Comparison of ENCODE assay signal across 37 mouse cellular contexts in the genomic region with DNA sequence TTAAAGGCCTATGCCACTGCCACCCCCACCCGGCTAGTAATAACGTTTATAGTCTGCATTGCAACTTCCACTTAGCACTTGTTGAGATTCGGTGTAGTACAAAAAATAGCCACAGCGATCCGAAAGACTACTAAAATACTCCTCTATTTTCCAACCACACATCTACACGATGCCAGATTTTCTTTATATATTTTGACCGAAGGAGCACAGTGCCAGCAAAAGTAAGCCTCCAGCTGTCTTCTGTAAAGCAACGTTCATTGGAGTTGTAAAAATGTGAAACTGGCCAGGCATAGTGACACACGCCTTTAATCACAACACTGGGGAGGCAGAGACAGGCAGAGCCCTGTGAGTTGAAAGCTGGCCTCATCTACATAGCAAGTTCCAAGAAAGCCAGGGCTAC. TPM values are rescaled to one million over a fixed set of nuclear protein-coding genes. Genes with fewer than 3 reads are reported as not detected.
"Had no signal": no experiment of that assay in that cellular context is flagged by ENCODE, and none has a peak within 500 bp of the region (broad histone marks: within the 10 kb centered on the region; RNA-seq: fewer than 3 reads in every experiment).

No protein-coding gene starts in this region.

- H3K4me3 ChIP-seq: heart, embryonic 13.5 days; heart, embryonic 15.5 days; hindbrain, embryonic 13.5 days; hindbrain, embryonic 15.5 days; kidney, embryonic 15.5 days; limb, embryonic 13.5 days; limb, embryonic 15.5 days; liver, embryonic 12.5 days had no signal

- H3K4me2 ChIP-seq: heart, embryonic 11.5 days; heart, embryonic 13.5 days; heart, embryonic 15.5 days; hindbrain, embryonic 13.5 days; hindbrain, embryonic 15.5 days; kidney, embryonic 15.5 days; limb, embryonic 13.5 days; limb, embryonic 15.5 days; liver, embryonic 12.5 days had no signal

- H3K36me3 ChIP-seq: heart, embryonic 13.5 days; heart, embryonic 15.5 days; hindbrain, embryonic 13.5 days; hindbrain, embryonic 15.5 days; kidney, embryonic 15.5 days; limb, embryonic 13.5 days; limb, embryonic 15.5 days; liver, embryonic 12.5 days had no signal

- H3K9me3 ChIP-seq: heart, embryonic 13.5 days; heart, embryonic 15.5 days; hindbrain, embryonic 13.5 days; hindbrain, embryonic 15.5 days; kidney, embryonic 15.5 days; limb, embryonic 13.5 days; limb, embryonic 15.5 days; liver, embryonic 12.5 days had no signal

- H3K9ac ChIP-seq: heart, embryonic 13.5 days; heart, embryonic 15.5 days; hindbrain, embryonic 13.5 days; hindbrain, embryonic 15.5 days; kidney, embryonic 15.5 days; limb, embryonic 13.5 days; limb, embryonic 15.5 days; liver, embryonic 12.5 days had no signal

- H3K27ac ChIP-seq: heart, embryonic 13.5 days; heart, embryonic 15.5 days; hindbrain, embryonic 13.5 days; hindbrain, embryonic 15.5 days; hindbrain, postnatal 0 days; kidney, embryonic 15.5 days; kidney, postnatal 0 days; limb, embryonic 13.5 days; limb, embryonic 15.5 days; liver, embryonic 12.5 days had no signal

- DNase-seq: gastrocnemius, postnatal 14 days; heart, adult 18-20 months; heart, postnatal 14 days; heart, postnatal 36 days; kidney, adult 11 months; kidney, adult 2 months; kidney, adult 9 months; kidney, postnatal 14 days; layer of hippocampus, adult 9-11 months; left cerebral cortex, postnatal 4 days had no signal

- ATAC-seq: hindbrain, postnatal 0 days; intestine, embryonic 16.5 days; liver, embryonic 12.5 days had no signal

RNA-seq across cellular contexts. Expression of gene Phgr1, which starts 31.4 kb away (rescaled TPM):
- total RNA-seq: gastrocnemius, adult 18-20 months; gastrocnemius, adult 8-10 months; gastrocnemius, postnatal 14 days; gastrocnemius, postnatal 36 days; heart, adult 18-20 months; heart, postnatal 14 days; heart, postnatal 36 days; hematopoietic stem cell, adult 5-6 weeks; hindbrain, postnatal 0 days; layer of hippocampus, adult 18-20 months; layer of hippocampus, adult 8-10 months; layer of hippocampus, postnatal 14 days; layer of hippocampus, postnatal 36 days; left cerebral cortex, adult 18-20 months; left cerebral cortex, postnatal 25 days; left cerebral cortex, postnatal 4 days; liver, adult 2 months had no signal
- polyA plus RNA-seq: frontal cortex, adult 2 months; heart, embryonic 11.5 days; heart, embryonic 13.5 days; heart, embryonic 15.5 days; heart, postnatal 0 days; hindbrain, embryonic 11.5 days; hindbrain, embryonic 13.5 days; hindbrain, embryonic 15.5 days; hindbrain, postnatal 0 days; kidney, adult 2 months; kidney, embryonic 15.5 days; kidney, postnatal 0 days; limb, embryonic 11.5 days; limb, embryonic 13.5 days; liver, embryonic 12.5 days had no signal

RNA-seq across cellular contexts. Expression of gene Ankrd63, which starts 37.4 kb away (rescaled TPM):
- total RNA-seq: gastrocnemius, adult 18-20 months; gastrocnemius, adult 8-10 months; gastrocnemius, postnatal 14 days; gastrocnemius, postnatal 36 days; hindbrain, postnatal 0 days; liver, adult 2 months had no signal
- polyA plus RNA-seq: hindbrain, embryonic 11.5 days; hindbrain, embryonic 13.5 days; limb, embryonic 11.5 days; liver, adult 2 months had no signal
